Mouse (Mus musculus) limb, embryonic 14.5 days (tissue): Measurements from ENCODE around the gene Gga3. TPM values are rescaled to one million over a fixed set of nuclear protein-coding genes. Genes with fewer than 3 reads are reported as not detected.
A peak's percentile ranks its signal among the peaks of the same experiment; 100 is the strongest.

ENCODE experiments used
- ATAC-seq: fragments of 200-750 bp; cut with Nextera tagmentation; 2 replicates; pipeline ENCODE4 v1.8.0; 2017; ENCODE audit warnings: low read depth, moderate number of reproducible peaks, moderate TSS enrichment; ENCODE audit not compliant: low FRiP score
- DNase-seq: peaks from one replicate; pipeline ENCODE4 v3.0.0-alpha.2; 2015; ENCODE audit warnings: low spot score
- H3K27ac ChIP-seq: fragments of 300-500 bp; sonication (generic); replicated peaks from 2 replicates; pipeline ENCODE4 v1.5.1; 2014; ENCODE audit warnings: low read depth, mild to moderate bottlenecking, low read length, moderate library complexity, mixed read lengths
- H3K27me3 ChIP-seq: fragments of 300-500 bp; sonication (generic); 2 replicates; pipeline ENCODE4 v1.6.1; 2014; ENCODE audit warnings: low read length, mixed read lengths; ENCODE audit not compliant: control insufficient read depth, insufficient read depth
- H3K36me3 ChIP-seq: fragments of 300-500 bp; sonication (generic); 2 replicates; pipeline ENCODE4 v1.6.1; 2014; ENCODE audit warnings: mild to moderate bottlenecking, low read length, moderate library complexity, mixed read lengths; ENCODE audit not compliant: control insufficient read depth, insufficient read depth
- H3K4me1 ChIP-seq: fragments of 300-500 bp; sonication (generic); 2 replicates; pipeline ENCODE4 v1.6.1; 2014; ENCODE audit warnings: antibody characterized with exemption, low read length, mixed read lengths; ENCODE audit not compliant: control insufficient read depth, insufficient read depth
- H3K4me2 ChIP-seq: fragments of 300-500 bp; sonication (generic); replicated peaks from 2 replicates; pipeline ENCODE4 v1.6.1; 2014; ENCODE audit warnings: low read depth, mild to moderate bottlenecking, low read length, moderate library complexity; ENCODE audit not compliant: severe bottlenecking
- H3K4me3 ChIP-seq: fragments of 300-500 bp; sonication (generic); replicated peaks from 2 replicates; pipeline ENCODE4 v1.5.1; 2014; ENCODE audit warnings: low read length
- H3K9ac ChIP-seq: fragments of 300-500 bp; sonication (generic); 2 replicates; pipeline ENCODE4 v1.6.1; 2014; ENCODE audit warnings: mild to moderate bottlenecking, low read depth, low read length, moderate library complexity; ENCODE audit not compliant: severe bottlenecking
- H3K9me3 ChIP-seq: fragments of 300-500 bp; sonication (generic); 2 replicates; pipeline ENCODE4 v1.6.1; 2016; ENCODE audit warnings: low read length; ENCODE audit not compliant: control insufficient read depth
- POLR2A ChIP-seq: fragments of 200-500 bp; IDR thresholded peaks from 2 replicates; pipeline ENCODE4 v1.8.0; 2012; ENCODE audit warnings: inconsistent platforms, mild to moderate bottlenecking, moderate library complexity, borderline replicate concordance; ENCODE audit not compliant: insufficient read depth, insufficient read length; ENCODE audit errors: extremely low read depth
- WGBS: fragments of 180-500 bp; shearing (Covaris S2); extraction: QIAGEN DNeasy Blood & Tissue Kit; methylation state at CpG from one replicate; pipeline ENCODE4 v1.1.7; 2014; 5-methylcytosine and 5-hydroxymethylcytosine counted together
- polyA plus RNA-seq, 2 experiments: library from polyadenylated mRNA; depleted of rRNA in 1 of 2; stranded (reverse) in 1 of 2; unstranded in 1 of 2; fragments of >200 nt; fragmentation: Nextera tagmentation in 1 of 2; extraction: Ambion mirVana in 1 of 2; gene quantifications; 2 replicates each; pipeline versions ENCODE4 v1.2.1 to v1.2.3; 2012 to 2014

The Gga3 gene
- polyA plus RNA-seq, 2 experiments = 17.7 to 39.5 TPM

DNA sequence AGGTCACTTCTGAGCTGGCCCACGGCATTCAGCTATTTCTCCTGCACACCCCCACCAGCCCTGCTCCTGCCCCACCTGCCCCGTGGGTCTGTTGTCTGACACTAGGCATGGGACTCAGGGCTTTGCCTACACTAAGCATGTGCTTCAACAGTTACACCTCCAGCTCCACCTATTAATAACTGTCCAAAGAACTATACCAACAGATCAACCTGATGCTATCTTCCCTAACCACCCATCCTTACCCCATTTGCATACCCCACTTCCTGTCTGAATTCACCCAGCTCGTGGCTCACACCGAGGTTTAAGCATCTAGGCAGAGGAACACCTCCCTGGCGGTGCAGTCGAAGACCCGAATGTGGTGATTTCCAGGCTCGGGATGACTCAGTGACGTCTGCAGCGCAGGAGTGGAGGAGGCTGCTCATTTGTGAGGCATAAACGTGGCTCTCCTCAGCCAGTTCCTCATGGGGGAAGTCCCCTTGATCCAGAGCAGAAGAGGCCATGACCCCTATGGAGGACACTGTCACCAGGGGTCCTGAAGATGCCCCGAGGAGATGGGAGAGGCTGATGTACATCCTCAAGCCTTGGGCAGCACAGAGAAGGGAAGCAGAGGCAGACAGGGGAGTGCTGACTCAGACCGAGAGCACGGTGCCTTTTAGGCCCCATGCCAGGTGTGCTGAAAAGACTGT lies 37.3 kb upstream of the Gga3 start:
- Histone ChIP-seq H3K4me1 (no peaks in the 10 kb centered on the region), H3K4me3 (no peak overlapping the region), H3K27me3 (no peaks in the 10 kb centered on the region), H3K9me3 (no peaks in the 10 kb centered on the region), H3K27ac (no peak overlapping the region), H3K9ac (peak overlapping the region; percentile 28; the same call in 1 of the 2 replicates), H3K36me3 (peaks cover 8% of the 10 kb centered on the region), H3K4me2 (no peak overlapping the region)
- no peak for DNase-seq
- no peak; the same call in 1 of the 2 replicates for ATAC-seq
- 46% methylated on average over 14 of the region's 14 CpGs for WGBS
- TF ChIP-seq POLR2A = no peak

DNA sequence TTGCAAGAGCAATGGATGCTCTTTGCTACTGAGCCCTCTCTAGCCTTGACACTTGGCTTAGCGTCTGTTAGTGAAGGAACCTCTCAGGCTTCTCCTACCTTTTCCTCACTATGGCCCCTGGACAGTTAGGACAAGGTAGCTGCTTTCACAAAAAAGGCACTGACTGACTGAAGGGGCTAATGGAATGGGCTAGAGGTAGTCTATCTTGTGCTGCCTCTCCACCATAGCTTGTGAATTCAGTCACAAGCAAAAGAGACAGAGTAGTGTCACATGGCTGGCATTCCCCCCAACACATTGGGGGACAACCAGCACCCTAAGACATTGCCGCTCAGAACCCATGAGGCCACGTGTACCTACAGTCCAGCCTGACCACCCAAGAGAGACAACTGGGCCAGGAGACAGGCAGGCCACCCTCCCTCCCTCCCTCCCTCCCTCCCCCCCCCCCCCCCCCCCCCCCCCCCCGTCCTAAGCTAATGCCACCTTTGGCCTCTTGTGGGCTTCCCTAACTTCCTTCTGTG lies 36.5 kb upstream of the Gga3 start:
- Histone ChIP-seq H3K4me3 (no peak overlapping the region), H3K27ac (no peak overlapping the region), H3K9me3 (no peaks in the 10 kb centered on the region), H3K9ac (no peak overlapping the region), H3K27me3 (no peaks in the 10 kb centered on the region), H3K4me1 (no peaks in the 10 kb centered on the region), H3K36me3 (peaks cover 8% of the 10 kb centered on the region; the same call in 1 of the 2 replicates), H3K4me2 (no peak overlapping the region)
- DNase-seq = no peak
- no peak for ATAC-seq
- 88% methylated on average over 3 of the region's 4 CpGs for WGBS
- TF ChIP-seq POLR2A = no peak

DNA sequence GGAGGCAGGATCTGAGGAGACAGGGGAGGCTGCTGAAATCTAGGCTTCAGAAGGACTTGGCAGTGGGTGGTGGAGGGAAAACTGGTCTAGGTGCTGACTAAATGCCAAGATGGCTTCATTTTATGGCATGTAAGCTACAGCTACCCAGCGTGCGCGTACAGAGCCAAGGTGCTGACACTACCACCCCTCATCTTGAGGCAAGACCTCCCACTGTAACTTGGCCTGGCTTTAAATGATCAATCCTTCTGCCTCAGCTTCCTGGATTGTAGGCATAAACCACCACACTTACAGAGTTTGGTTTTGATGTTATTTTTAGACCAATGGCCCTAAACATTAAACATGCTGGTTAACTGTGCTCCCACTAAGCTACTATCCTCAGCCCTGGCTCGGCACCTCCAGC lies 35.7 kb upstream of the Gga3 start:
- Histone ChIP-seq H3K4me1 (no peaks in the 10 kb centered on the region), H3K36me3 (peaks cover 4% of the 10 kb centered on the region; the same call in 1 of the 2 replicates), H3K4me2 (no peak overlapping the region), H3K27me3 (no peaks in the 10 kb centered on the region), H3K4me3 (no peak overlapping the region), H3K9me3 (no peaks in the 10 kb centered on the region), H3K9ac (no peak overlapping the region), H3K27ac (no peak overlapping the region)
- DNase-seq (no peak), ATAC-seq (no peak)
- WGBS = 74% methylated on average over 4 of the region's 4 CpGs
- TF ChIP-seq POLR2A = no peak

DNA sequence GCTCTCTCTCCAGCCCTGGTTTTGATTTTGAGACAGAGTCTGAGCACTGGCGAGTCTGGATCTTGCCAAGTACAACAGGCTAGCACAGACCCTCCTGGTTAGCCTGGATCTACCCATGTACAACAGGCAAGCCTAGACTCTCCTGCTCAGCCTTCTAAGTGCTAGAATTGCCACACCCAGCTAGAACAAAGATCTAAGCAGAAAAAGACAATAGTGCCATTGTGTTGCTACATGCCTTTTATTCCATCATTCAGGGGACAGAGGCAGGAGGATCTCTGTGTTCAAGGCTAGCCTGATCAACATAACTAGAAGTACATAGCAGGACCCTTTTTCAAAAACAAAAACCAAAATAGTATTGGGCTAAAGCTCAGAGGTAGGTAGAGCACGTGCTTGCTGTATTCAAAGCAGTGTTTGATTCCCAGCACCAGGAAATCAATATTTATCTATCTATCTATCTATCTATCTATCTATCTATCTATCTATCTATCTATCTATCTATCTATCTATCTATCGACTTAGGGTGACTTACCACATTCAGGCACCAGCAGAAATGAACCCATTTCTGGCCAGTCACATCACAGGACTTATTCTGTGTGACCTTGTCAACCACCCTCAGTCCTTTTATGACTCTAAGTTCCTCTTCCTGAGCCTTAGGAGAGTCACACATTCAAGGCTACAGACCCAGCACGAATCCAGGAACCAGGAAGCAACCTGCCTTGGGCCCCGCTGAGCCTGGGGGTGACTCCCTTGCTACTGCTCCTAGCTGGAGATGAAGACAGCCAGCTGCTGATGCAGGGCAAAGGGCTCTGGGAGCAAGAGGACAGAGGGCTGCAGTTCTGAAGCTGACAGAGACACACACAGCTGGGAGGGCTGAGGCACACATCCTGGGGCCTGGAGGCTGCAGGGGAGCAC lies 34.9 kb upstream of the Gga3 start:
- no peaks in the 10 kb centered on the region for H3K27me3 ChIP-seq
- no peak overlapping the region for H3K27ac ChIP-seq
- DNase-seq (no peak), ATAC-seq (no peak)
- TF ChIP-seq POLR2A = no peak
- no peak overlapping the region for H3K9ac ChIP-seq
- no peaks in the 10 kb centered on the region for H3K4me1 ChIP-seq
- H3K4me3 ChIP-seq = no peak overlapping the region
- H3K9me3 ChIP-seq = no peaks in the 10 kb centered on the region
- WGBS = 73% methylated on average over 5 of the region's 5 CpGs
- no peaks in the 10 kb centered on the region for H3K36me3 ChIP-seq
- no peak overlapping the region for H3K4me2 ChIP-seq

DNA sequence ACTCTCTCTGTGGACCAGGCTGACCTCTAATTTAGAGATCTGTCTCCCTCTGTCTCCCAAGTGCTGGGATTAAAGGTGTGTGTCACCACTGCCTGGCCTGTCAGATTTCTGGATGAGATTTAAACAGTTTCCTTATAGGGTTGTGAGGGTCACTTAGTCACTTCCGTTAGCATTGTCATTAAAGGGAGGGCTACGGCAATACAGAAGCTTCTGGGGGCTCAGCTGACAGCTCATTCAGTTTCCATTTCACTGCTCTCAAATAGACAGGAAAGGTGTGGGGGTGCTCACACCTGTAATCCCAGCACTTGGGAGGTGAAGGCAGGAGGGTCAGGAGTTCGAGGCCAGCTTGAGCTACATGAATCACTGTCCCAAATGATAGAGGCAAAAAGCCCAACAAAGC lies 33.1 kb upstream of the Gga3 start:
- H3K4me3 ChIP-seq = no peak overlapping the region
- no peak overlapping the region for H3K27ac ChIP-seq
- H3K27me3 ChIP-seq = no peaks in the 10 kb centered on the region
- no peaks in the 10 kb centered on the region for H3K36me3 ChIP-seq
- no peak for TF ChIP-seq POLR2A
- DNase-seq = no peak
- H3K4me1 ChIP-seq = no peaks in the 10 kb centered on the region
- 72% methylated on average over 3 of the region's 3 CpGs for WGBS
- no peaks in the 10 kb centered on the region for H3K9me3 ChIP-seq
- no peak overlapping the region for H3K9ac ChIP-seq
- no peak overlapping the region for H3K4me2 ChIP-seq
- ATAC-seq = no peak
